Mouse (Mus musculus) CH12.LX (cell line): ENCODE results near the gene Bspry.

Source experiments
- CHD2 ChIP-seq: IDR thresholded peaks from 2 replicates; pipeline ENCODE4 v1.6.1; 2011; ENCODE audit warnings: low read length, improper control_type of control experiment
- CTCF ChIP-seq, 2 experiments: IDR thresholded peaks in 1 of 2; conservative IDR thresholded peaks in 1 of 2; 2 replicates each; pipeline ENCODE4 v1.5.1; 2011 to 2012; ENCODE audit warnings: low read depth in 2 of 2, low read length in 2 of 2, improper control_type of control experiment in 1 of 2, inconsistent platforms in 1 of 2, mild to moderate bottlenecking in 1 of 2, moderate library complexity in 1 of 2
- E2F4 ChIP-seq: IDR thresholded peaks from 2 replicates; pipeline ENCODE4 v1.6.1; 2011; ENCODE audit warnings: low read depth, low read length, improper control_type of control experiment; ENCODE audit not compliant: insufficient replicate concordance
- ETS1 ChIP-seq: conservative IDR thresholded peaks from 2 replicates; pipeline ENCODE4 v1.6.1; 2012; ENCODE audit warnings: low read depth, mild to moderate bottlenecking, inconsistent platforms, low read length, improper control_type of control experiment, moderate library complexity
- HCFC1 ChIP-seq: IDR thresholded peaks from 2 replicates; pipeline ENCODE4 v1.6.1; 2012; ENCODE audit warnings: low read depth, mild to moderate bottlenecking, inconsistent platforms, low read length, improper control_type of control experiment
- KAT2A ChIP-seq: IDR thresholded peaks from 2 replicates; pipeline ENCODE4 v1.6.1; 2012; ENCODE audit warnings: low read length, improper control_type of control experiment, inconsistent platforms; ENCODE audit not compliant: insufficient replicate concordance
- MAFK ChIP-seq: IDR thresholded peaks from 2 replicates; pipeline ENCODE4 v1.6.1; 2011; ENCODE audit warnings: low read length, improper control_type of control experiment; ENCODE audit not compliant: insufficient replicate concordance
- MYC ChIP-seq: IDR thresholded peaks from 2 replicates; pipeline ENCODE4 v1.6.1; 2011; ENCODE audit warnings: low read depth, mild to moderate bottlenecking, improper control_type of control experiment, low read length
- PAX5 ChIP-seq: IDR thresholded peaks from 2 replicates; pipeline ENCODE4 v1.6.1; 2012; ENCODE audit warnings: low read length, inconsistent platforms, mixed read lengths
- POLR2AphosphoS2 ChIP-seq: IDR thresholded peaks from 2 replicates; pipeline ENCODE4 v1.6.1; 2011; ENCODE audit warnings: low read depth, low read length, improper control_type of control experiment
- ZKSCAN1 ChIP-seq: IDR thresholded peaks from 2 replicates; pipeline ENCODE4 v1.6.1; 2012; ENCODE audit warnings: low read depth, inconsistent platforms, low read length, improper control_type of control experiment, borderline replicate concordance

DNA sequence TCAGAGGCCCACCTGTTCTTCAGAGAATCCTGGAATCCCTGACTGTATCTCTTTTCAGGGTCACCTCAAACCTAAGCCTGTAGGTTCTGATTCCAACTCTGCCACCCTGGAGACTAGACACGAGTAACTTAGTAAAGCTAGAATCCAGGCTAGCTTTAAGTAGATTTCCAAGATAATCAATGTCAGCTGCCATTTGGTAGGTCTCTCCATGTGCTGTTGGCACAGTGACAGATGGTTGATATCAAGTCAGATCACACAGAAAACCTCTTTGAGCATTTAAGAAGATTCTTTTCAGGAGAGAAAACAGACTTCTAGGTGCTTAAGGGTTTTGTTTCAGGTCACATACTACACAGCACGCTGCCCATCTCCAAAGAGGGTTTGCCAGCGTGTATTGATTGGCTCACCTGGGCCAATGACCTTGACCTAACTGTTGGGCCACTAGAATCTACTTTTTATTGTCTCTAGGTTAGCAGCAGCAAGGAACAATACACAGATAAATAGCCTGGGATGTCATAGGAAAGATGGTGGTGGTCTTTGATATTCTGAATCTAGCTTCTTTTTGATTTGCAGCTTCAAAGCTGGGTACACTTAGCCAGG lies 23.6 kb downstream of the Bspry start, which contains the start of gene Hdhd3:
- TF ChIP-seq CTCF (conservative IDR thresholded peaks at IDR 0.05 in 1 of 2, IDR thresholded peaks at IDR 0.05 in 1 of 2; ENCODE audit: low read depth in 2 of 2, low read length in 2 of 2) (no peak), E2F4 (no peak), ZKSCAN1 (no peak), HCFC1 (no peak), PAX5 (no peak), CHD2 (no peak), MAFK (no peak), POLR2AphosphoS2 (no peak), ETS1 (no peak), MYC (no peak), KAT2A (no peak)
